Mouse (Mus musculus): Measurements from ENCODE around the gene Mrpl19. TPM values are rescaled to one million over a fixed set of nuclear protein-coding genes. Genes with fewer than 3 reads are reported as not detected.

Gene Mrpl19
- total RNA-seq (2023), result 10 to 100 TPM; 15.0 to 17.3 TPM

GRCm38 (mm10) chr6:81965296-81966067 is at the start of gene Mrpl19:
Gene Mrpl19, minus strand, starts transcription at chr6:81965958.

GRCm38 (mm10) chr6:81923523-81924142 is 42.1 kb downstream of the Mrpl19 start, which contains the start of gene Gcfc2:
Gene Gcfc2, plus strand, starts transcription at chr6:81923669.

Other genes starting within 250 kb of the Mrpl19 start
- 1 to 10 TPM; 6.3 to 7.7 TPM for gene Gcfc2, start 42.3 kb downstream of the Mrpl19 start, total RNA-seq (2023)
- under 1 TPM in 1 of 2 experiments, not detected in 1; 0.31 TPM for gene Eva1a, start 75.1 kb upstream of the Mrpl19 start, total RNA-seq (2023)